Mouse (Mus musculus) megakaryocyte, embryonic 14.5 days (primary cell): ENCODE measurements around the gene Akr1b8.

Experiments
- FLI1 ChIP-seq: IDR thresholded peaks from 2 replicates; pipeline ENCODE4 v1.6.1; 2012; ENCODE audit warnings: low read length, inconsistent platforms, mixed read lengths
- GATA1 ChIP-seq: IDR thresholded peaks from 3 replicates; pipeline ENCODE4 v1.6.1; 2012; ENCODE audit warnings: mixed read lengths, low read length, inconsistent platforms, borderline replicate concordance

- TF ChIP-seq GATA1 = no peak
- TF ChIP-seq FLI1 = no peak
Measured at GRCm38 (mm10) chr6:34353658-34354353, at the start of gene Akr1b8.
